8 mouse cellular contexts compared by ENCODE assay signal in genomic region chr4:120286761-120287241, GRCm38 (mm10). TPM values are rescaled to one million over a fixed set of nuclear protein-coding genes. Genes with fewer than 3 reads are reported as not detected.
A peak's percentile ranks its signal among the peaks of the same experiment; 100 is the strongest.
DNase-seq lines count a peak whose midpoint lies in the region; ATAC-seq lines count a peak whose summit lies in the region.

No protein-coding gene starts in this region.

- H3K27me3 ChIP-seq in intestine, embryonic 14.5 days (replicated peaks; ENCODE audit: control insufficient read depth, insufficient read depth, low read length) = peaks cover 43% of the 10 kb centered on the region

- peak overlapping the region; percentile 52 for H3K9ac ChIP-seq in intestine, embryonic 14.5 days (ENCODE audit: low read length)

- H3K4me2 ChIP-seq in intestine, embryonic 14.5 days (ENCODE audit: low read length) = peak overlapping the region; percentile 99

- peaks cover 19% of the 10 kb centered on the region for H3K4me1 ChIP-seq in intestine, embryonic 14.5 days (replicated peaks; ENCODE audit: control insufficient read depth, insufficient read depth, low read length)

- peak; percentile 18 to 36 for DNase-seq in cerebellum, adult 18-20 months
- DNase-seq in cerebellum, adult 11-12 months = no peak
- DNase-seq in thymus, postnatal 4 days = peak; percentile 28
- no peak for DNase-seq in thymus, postnatal 0 days (ENCODE audit: low spot score)
- DNase-seq in intestine, embryonic 14.5 days (ENCODE audit: low spot score) = peak; percentile 68
- DNase-seq in lung, postnatal 4 days = peak; percentile 16 to 43
- DNase-seq in urinary bladder, postnatal 25 days (ENCODE audit: low spot score) = no peak

- no peaks in the 10 kb centered on the region for H3K9me3 ChIP-seq in intestine, embryonic 14.5 days (ENCODE audit: control insufficient read depth, low read length)

- H3K4me3 ChIP-seq in intestine, embryonic 14.5 days (ENCODE audit: low read depth, low read length) = peak overlapping the region; percentile 52

- no peak overlapping the region for H3K27ac ChIP-seq in intestine, embryonic 14.5 days (ENCODE audit: low read depth)

- under 1% methylated on average over 52 of the region's 53 CpGs for WGBS in intestine, embryonic 14.5 days

- no peak for ATAC-seq in intestine, embryonic 14.5 days (replicated peaks; ENCODE audit: low FRiP score, low TSS enrichment, low read depth)
- no peak for ATAC-seq in megakaryocyte progenitor cell, adult 5-6 weeks (replicated peaks; ENCODE audit: poor library complexity)

- no peaks in the 10 kb centered on the region for H3K36me3 ChIP-seq in intestine, embryonic 14.5 days (ENCODE audit: control insufficient read depth, insufficient read depth, low read length)

RNA-seq across cellular contexts. Expression of gene Foxo6, which starts 0.3 kb away (rescaled TPM):
- not detected in 2 replicates for polyA plus RNA-seq in thymus, postnatal 0 days (2015; fragmentation: Nextera tagmentation; extraction: Ambion mirVana)
- polyA plus RNA-seq in intestine, embryonic 14.5 days (2014; fragmentation: Nextera tagmentation; extraction: Ambion mirVana) = 0.39 and 0.50 TPM in 2 replicates
- total RNA-seq in megakaryocyte progenitor cell, adult 5-6 weeks (2015) = not detected in 2 replicates
- not detected in 2 replicates for total RNA-seq in megakaryocyte progenitor cell, adult 5-6 weeks (2017)

Comparison
In these comparisons a context has a peak if more than half of its experiments do, and no peak if none do; other contexts are left out.
1. DNase-seq: peak in cerebellum, adult 18-20 months (2 of 2), thymus, postnatal 4 days (single experiment), intestine, embryonic 14.5 days (single experiment) and lung, postnatal 4 days (2 of 2); none in cerebellum, adult 11-12 months (single experiment), thymus, postnatal 0 days (single experiment) and urinary bladder, postnatal 25 days (single experiment).